Mouse (Mus musculus): ENCODE results near the gene Ifng.
"Not testable (repeated sequence)": the region's sequence is repeated elsewhere in the genome, so short reads cannot be mapped to it uniquely, and the experiment has no call there.

The Ifng gene

GRCm38 (mm10) chr10:118440742-118441240 lies at the start of gene Ifng:
Gene Ifng, plus strand, starts transcription at chr10:118441046.
- DNase-seq (ENCODE audit: low spot score in 2 of 2), result no peak

- peak in 1 of 2 experiments; percentile 7 for DNase-seq (ENCODE audit: low spot score in 2 of 2)
Observed at GRCm38 (mm10) chr10:118399917-118400316, 40.9 kb upstream of the Ifng start.

- no peak for DNase-seq (ENCODE audit: low spot score in 2 of 2)
Observed at GRCm38 (mm10) chr10:118406463-118407221, 34.2 kb upstream of the Ifng start.

- no peak for DNase-seq (ENCODE audit: low spot score in 2 of 2)
Observed at GRCm38 (mm10) chr10:118411377-118411776, 29.5 kb upstream of the Ifng start.

GRCm38 (mm10) chr10:118412774-118413173 lies 28.1 kb upstream of the Ifng start:
- DNase-seq (ENCODE audit: low spot score in 2 of 2), result no peak

GRCm38 (mm10) chr10:118419000-118419425 lies 21.8 kb upstream of the Ifng start:
- no peak for DNase-seq (ENCODE audit: low spot score in 2 of 2)

- DNase-seq (ENCODE audit: low spot score in 2 of 2), result no peak
Observed at GRCm38 (mm10) chr10:118420896-118421295, 19.9 kb upstream of the Ifng start.

GRCm38 (mm10) chr10:118435501-118435900 lies 5.3 kb upstream of the Ifng start:
- no peak for DNase-seq (ENCODE audit: low spot score in 2 of 2)

- no peak for DNase-seq (ENCODE audit: low spot score in 2 of 2)
Observed at GRCm38 (mm10) chr10:118441898-118442297, 1.1 kb downstream of the Ifng start.

GRCm38 (mm10) chr10:118442999-118443398 lies 2.2 kb downstream of the Ifng start:
- no peak for DNase-seq (ENCODE audit: low spot score in 2 of 2)

GRCm38 (mm10) chr10:118445021-118445420 lies 4.2 kb downstream of the Ifng start:
- no peak for DNase-seq (ENCODE audit: low spot score in 2 of 2)

- no peak for DNase-seq (ENCODE audit: low spot score in 2 of 2)
Observed at GRCm38 (mm10) chr10:118445502-118445901, 4.7 kb downstream of the Ifng start.

- DNase-seq (ENCODE audit: low spot score in 2 of 2), result no peak
Observed at GRCm38 (mm10) chr10:118445978-118446377, 5.1 kb downstream of the Ifng start.

GRCm38 (mm10) chr10:118451747-118452146 lies 10.9 kb downstream of the Ifng start:
- no peak for DNase-seq (ENCODE audit: low spot score in 2 of 2)

GRCm38 (mm10) chr10:118458729-118459128 lies 17.9 kb downstream of the Ifng start:
- no peak for DNase-seq (ENCODE audit: low spot score in 2 of 2)

- DNase-seq (ENCODE audit: low spot score in 2 of 2), result no peak
Observed at GRCm38 (mm10) chr10:118461126-118461767, 20.4 kb downstream of the Ifng start.

- no peak for DNase-seq (ENCODE audit: low spot score in 2 of 2)
Observed at GRCm38 (mm10) chr10:118466481-118466880, 25.6 kb downstream of the Ifng start.

- no peak for DNase-seq (ENCODE audit: low spot score in 2 of 2)
Observed at GRCm38 (mm10) chr10:118469047-118469446, 28.2 kb downstream of the Ifng start.

- DNase-seq (ENCODE audit: low spot score in 2 of 2), result peak in 1 of 2 experiments; percentile 16
Observed at GRCm38 (mm10) chr10:118470296-118470957, 29.6 kb downstream of the Ifng start.

- DNase-seq (ENCODE audit: low spot score in 2 of 2), result not testable (repeated sequence)
Observed at GRCm38 (mm10) chr10:118472846-118473245, 32.0 kb downstream of the Ifng start.

GRCm38 (mm10) chr10:118476696-118477095 lies 35.9 kb downstream of the Ifng start:
- DNase-seq (ENCODE audit: low spot score in 2 of 2), result peak in 1 of 2 experiments; percentile 9

GRCm38 (mm10) chr10:118477297-118477696 lies 36.5 kb downstream of the Ifng start:
- DNase-seq (ENCODE audit: low spot score in 2 of 2), result no peak

Measured in frontal cortex, postnatal 14 days (tissue).